Mouse (Mus musculus): ENCODE data around the gene Usp4. TPM values are rescaled to one million over a fixed set of nuclear protein-coding genes. Genes with fewer than 3 reads are reported as not detected.
A peak's percentile ranks its signal among the peaks of the same experiment; 100 is the strongest.

The Usp4 gene
- total RNA-seq, 2 experiments from 2014 or later, result 102 to 105 TPM

DNA sequence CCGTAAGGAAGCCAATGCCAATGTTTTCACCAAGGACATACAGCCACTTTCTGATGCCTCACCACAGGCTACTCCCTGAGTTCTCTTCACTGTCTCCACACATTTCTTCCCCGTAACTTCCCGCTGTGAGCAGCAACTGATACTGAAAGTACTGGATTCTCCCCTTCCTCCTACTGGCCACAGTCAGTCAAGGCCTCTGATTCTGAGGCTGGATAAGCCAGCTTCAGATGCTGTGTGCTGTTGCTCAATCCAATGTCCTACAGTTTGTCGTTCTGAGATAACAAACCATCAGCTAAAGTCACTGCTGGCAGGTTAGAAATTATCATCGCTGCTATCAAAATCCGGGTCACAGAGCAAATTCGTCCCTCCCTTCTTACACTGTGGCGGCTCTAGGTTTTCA is 56.8 kb downstream of the Usp4 start:
- DNase-seq (ENCODE audit: low spot score in 2 of 2), result no peak

DNA sequence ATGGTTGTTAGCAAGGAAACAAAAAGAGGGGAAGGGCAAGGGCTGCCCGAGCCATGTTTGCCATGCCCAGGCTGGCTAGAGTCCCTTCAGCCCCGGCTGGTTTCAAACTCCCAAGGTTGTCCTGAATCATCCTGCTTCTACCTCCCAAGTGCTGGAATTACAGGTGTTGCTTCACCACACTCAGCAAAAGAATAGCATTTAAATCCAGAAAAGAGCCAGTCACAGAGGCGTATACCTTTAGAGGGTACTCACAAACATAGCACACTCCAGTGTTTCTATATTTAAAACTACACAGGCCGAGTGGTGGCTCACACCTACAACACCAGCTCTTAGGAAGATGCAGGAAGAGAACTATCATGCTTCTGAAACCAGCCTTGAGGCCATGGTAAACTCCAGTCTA is 61.9 kb downstream of the Usp4 start:
- no peak for DNase-seq (ENCODE audit: low spot score in 2 of 2)

DNA sequence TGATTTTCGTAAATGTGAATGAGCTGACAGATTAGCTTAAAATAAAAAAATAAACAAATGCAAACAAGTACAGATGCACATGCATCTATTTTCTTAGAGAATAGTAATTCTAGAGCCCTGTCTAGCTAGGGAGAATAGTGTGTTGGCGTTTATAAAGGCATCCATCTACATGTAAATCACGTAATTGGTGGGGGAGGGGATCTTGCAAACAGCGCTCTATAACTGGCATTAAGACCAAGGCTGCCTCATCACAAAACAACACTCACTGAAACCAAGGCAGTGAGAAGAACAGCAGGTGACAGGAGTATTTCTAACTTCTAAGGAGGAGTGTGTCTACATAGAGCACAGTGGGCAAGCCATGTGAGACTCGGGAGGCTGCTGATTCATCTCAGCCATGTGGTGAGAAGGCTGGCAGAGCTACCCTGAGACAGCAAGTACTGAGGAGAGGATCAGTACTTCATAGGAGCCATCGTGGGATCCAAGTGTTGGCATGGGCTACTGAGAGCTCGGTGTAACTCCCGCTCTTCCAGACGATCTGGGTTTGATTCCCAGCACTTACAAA is 63.8 kb downstream of the Usp4 start:
- peak; percentile 60 to 76 for DNase-seq (ENCODE audit: low spot score in 2 of 2)

DNA sequence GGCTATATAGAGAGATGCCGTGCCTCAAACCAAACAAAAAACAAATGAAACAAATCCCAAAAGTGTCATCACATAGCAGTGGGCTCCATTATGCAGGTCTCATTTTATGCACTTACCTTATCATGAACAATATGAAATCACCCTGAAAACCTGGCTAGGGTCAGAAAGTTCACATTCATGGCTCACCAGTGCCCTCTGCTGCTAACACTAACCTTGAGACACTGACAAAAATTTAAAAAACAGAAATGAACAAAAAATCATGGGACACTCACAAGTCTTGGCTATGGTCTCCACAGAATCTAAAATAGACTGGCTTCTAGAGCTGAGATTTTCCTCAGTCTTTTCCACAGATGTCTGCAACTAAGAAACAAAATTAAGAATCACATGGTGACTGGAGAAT is 64.6 kb downstream of the Usp4 start:
- DNase-seq (ENCODE audit: low spot score in 2 of 2), result peak in 1 of 2 experiments; percentile 51

DNA sequence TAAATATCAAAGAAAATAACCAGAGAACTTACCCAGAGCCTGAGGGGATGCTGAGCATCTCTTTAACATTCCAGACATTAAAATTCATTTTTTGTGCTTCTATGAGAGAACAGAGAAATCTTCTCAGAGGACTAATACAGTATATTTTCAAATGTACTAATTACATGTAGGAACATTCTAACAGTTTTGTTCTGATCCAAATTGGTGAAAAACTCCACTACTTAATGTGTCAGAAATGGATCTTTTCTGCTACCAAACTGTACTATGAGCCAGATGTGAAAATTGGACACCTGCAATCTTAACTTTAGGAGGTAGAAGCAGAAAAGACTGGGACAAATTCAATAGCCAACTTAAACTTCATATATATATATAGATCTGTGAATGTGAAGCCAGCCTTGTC is 80.7 kb downstream of the Usp4 start, which contains the start of gene Ccdc36:
Ccdc36 (minus strand) TSS at position 101 of the 400 bp plus-strand sequence.
- DNase-seq (ENCODE audit: low spot score in 2 of 2), result no peak

DNA sequence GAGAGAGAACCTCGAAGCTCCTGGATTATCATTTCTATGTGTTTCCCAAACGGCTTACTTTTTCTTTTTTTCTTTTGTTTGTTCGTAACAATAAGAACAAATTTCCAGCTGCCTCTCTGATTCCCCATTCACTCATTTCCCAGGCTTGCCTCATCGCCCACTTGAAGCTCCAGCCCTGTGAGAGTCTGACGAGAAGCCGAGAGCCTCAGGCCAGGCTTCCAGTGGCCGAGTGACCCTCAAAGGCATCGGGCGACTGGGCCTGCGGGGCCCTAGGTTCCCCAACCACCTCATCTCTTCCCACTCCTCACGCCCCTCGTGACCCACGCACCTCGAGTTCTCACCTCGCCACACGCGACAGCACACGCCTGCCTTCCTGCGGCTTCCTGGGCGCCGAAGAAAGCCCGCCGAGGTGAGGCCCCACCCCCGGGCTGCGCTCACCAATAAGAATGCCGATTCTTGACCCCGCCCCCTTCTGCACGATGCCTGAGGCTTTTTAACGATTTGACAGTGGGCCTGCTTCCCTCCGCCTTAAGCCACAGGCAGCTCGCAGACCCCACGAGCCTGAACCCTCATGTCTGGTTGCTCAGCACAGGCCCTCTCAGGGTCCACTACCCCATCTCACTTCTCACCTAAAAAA is 83.9 kb downstream of the Usp4 start:
- DNase-seq (ENCODE audit: low spot score in 2 of 2), result no peak

DNA sequence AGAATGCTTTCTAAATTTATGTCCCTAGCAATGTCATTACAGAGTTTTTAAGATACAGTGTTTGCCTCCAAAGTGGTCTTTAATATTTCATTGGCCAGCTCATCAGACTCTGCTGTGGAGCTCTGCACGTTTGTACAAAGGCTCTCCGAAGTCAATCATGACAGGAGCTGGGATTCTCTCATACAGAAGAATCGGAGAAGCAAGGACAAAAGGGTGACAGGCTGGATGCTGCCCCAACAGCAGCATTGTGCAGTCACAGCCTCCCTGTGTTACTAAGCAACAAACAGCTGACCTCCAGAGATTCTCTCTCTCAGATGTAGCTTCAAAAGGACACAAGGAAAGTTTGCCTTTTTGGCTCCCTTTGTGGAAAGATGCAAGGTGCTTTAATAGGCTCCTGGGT is 88.5 kb downstream of the Usp4 start, which contains the start of gene BC048562:
BC048562 (plus strand) TSS at position 301 of the 400 bp plus-strand sequence.
- DNase-seq (ENCODE audit: low spot score in 2 of 2), result no peak

DNA sequence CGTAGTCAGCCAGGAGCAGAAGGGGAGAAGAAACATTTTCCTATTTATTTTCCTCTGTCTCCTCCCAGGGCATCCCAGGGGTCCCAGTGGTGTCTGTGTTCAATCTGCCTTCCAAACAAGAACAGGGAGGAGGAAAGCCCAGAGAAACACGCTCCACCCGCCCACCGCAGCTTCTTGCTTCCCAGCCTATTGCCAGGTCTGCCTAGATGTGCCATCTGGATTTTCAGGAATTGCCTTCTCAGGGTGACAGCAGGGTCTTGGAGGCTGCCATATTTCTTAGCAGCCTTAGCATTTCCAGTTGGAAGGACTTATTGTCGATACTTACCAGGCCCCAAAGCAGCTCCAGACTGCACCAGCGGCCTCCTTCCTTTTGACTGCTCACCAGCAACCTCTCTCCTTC is 91.5 kb downstream of the Usp4 start:
- DNase-seq (ENCODE audit: low spot score in 2 of 2), result peak; percentile 43 to 51

DNA sequence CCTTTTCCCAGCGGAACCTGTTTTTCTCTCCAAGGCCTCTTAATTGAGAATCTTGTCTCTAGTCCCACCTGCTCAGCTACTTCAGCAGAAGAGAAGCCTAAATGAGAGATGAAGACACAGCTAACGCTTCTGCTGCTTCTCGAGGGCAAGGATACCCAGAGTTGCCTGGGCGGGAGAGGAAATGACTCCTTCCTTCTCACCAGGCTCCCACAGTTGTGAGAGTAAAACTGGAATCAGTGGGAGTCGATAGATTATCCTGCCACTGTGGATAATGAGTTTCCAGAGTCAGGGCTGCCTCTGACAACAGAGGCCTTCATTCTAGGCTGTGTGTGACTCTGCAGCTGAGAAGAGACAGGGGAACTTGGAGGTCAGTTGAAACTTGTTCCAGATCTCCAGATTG is 92.8 kb downstream of the Usp4 start:
- no peak for DNase-seq (ENCODE audit: low spot score in 2 of 2)

DNA sequence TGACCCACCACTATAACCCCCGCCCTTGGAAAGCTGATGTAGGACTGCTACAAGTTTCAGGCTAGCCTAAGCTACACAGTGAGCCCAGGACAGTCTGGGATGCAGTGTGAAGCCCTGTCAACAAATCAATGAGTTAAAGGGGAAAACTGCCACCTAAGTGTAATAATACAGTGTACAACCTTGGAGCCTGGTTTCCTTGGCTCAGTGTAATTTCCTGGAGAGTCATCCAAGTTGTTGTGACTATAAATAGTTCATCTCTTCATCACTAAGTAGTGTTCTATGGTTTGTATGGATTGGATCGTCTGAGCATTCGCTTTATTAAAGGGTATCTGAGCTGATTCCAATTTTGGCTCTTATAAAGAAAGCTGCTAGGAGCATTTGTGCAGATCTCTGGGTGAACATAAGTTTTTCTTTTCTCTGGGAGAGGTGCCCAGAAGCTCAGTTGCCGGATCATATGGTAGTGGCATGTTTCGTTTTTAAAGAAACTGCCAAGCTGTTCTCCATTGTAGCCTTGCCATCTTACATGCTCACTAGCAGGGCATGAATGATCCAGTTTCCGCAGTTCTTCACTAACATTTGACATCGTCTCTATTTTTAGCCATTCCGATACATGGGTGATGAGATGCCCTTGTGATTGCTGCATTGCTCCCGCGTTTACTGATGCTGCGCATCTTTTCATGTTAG is 93.7 kb downstream of the Usp4 start:
- peak; percentile 74 to 92 for DNase-seq (ENCODE audit: low spot score in 2 of 2)

Other genes starting within 250 kb of the Usp4 start
- 100 to 1,000 TPM; 228 to 231 TPM for gene Bsn, start 157.5 kb upstream of the Usp4 start, total RNA-seq (2021)
- gene Dag1, start 83.9 kb upstream of the Usp4 start, total RNA-seq (2021), result 10 to 100 TPM; 73.4 to 75.4 TPM
- gene Nicn1, start 57.4 kb upstream of the Usp4 start, total RNA-seq (2021), result 100 to 1,000 TPM; 114 to 116 TPM
- 10 to 100 TPM; 30.2 to 33.0 TPM for gene Amt, start 51.0 kb upstream of the Usp4 start, total RNA-seq (2021)
- 100 to 1,000 TPM; 163 to 172 TPM for gene Rhoa, start 41.7 kb upstream of the Usp4 start, total RNA-seq (2021)
- gene Tcta, start 41.7 kb upstream of the Usp4 start, total RNA-seq (2021), result 10 to 100 TPM; 29.9 to 31.3 TPM
- 10 to 100 TPM; 58.5 to 70.8 TPM for gene Gpx1, start 8.9 kb upstream of the Usp4 start, total RNA-seq (2021)
- 1 to 10 TPM; 2.3 to 2.5 TPM for gene 1700102P08Rik, start 45.0 kb downstream of the Usp4 start, total RNA-seq (2021)
- not detected for gene Ccdc36, start 80.6 kb downstream of the Usp4 start, total RNA-seq (2021)
- not detected for gene BC048562, start 88.6 kb downstream of the Usp4 start, total RNA-seq (2021)
- gene Ccdc71, start 112.7 kb downstream of the Usp4 start, total RNA-seq (2021), result 10 to 100 TPM; 34.7 to 40.2 TPM
- gene Klhdc8b, start 113.7 kb downstream of the Usp4 start, total RNA-seq (2021), result 10 to 100 TPM; 18.8 to 19.6 TPM
- gene Lamb2, start 131.9 kb downstream of the Usp4 start, total RNA-seq (2021), result 10 to 100 TPM; 27.5 to 29.5 TPM
- gene Usp19, start 142.7 kb downstream of the Usp4 start, total RNA-seq (2021), result 100 to 1,000 TPM; 145 to 154 TPM
- 10 to 100 TPM; 74.4 to 83.4 TPM for gene Qars, start 159.9 kb downstream of the Usp4 start, total RNA-seq (2021)
- gene Qrich1, start 169.0 kb downstream of the Usp4 start, total RNA-seq (2021), result 100 to 1,000 TPM; 143 to 150 TPM
- gene Impdh2, start 212.4 kb downstream of the Usp4 start, total RNA-seq (2021), result 10 to 100 TPM; 56.6 to 64.5 TPM
- 10 to 100 TPM; 73.5 to 75.0 TPM for gene Ndufaf3, start 219.6 kb downstream of the Usp4 start, total RNA-seq (2021)
- gene Dalrd3, start 222.0 kb downstream of the Usp4 start, total RNA-seq (2021), result 100 to 1,000 TPM in 1 of 2 experiments, 10 to 100 TPM in 1; 95.0 to 105 TPM
- 100 to 1,000 TPM; 112 to 123 TPM for gene Wdr6, start 230.9 kb downstream of the Usp4 start, total RNA-seq (2021)
- gene P4htm, start 249.8 kb downstream of the Usp4 start, total RNA-seq (2021), result 100 to 1,000 TPM; 101 to 102 TPM